Mouse (Mus musculus): ENCODE data around the gene Scpep1. TPM values are rescaled to one million over a fixed set of nuclear protein-coding genes. Genes with fewer than 3 reads are reported as not detected.

Gene Scpep1
- polyA plus RNA-seq (2015; fragmentation: Nextera tagmentation; extraction: Ambion mirVana): 35.1 and 39.2 TPM in 2 replicates

GRCm38 (mm10) chr11:88955217-88955969 is at the start of gene Scpep1:
Scpep1 (minus strand) TSS chr11:88955465.

DNA sequence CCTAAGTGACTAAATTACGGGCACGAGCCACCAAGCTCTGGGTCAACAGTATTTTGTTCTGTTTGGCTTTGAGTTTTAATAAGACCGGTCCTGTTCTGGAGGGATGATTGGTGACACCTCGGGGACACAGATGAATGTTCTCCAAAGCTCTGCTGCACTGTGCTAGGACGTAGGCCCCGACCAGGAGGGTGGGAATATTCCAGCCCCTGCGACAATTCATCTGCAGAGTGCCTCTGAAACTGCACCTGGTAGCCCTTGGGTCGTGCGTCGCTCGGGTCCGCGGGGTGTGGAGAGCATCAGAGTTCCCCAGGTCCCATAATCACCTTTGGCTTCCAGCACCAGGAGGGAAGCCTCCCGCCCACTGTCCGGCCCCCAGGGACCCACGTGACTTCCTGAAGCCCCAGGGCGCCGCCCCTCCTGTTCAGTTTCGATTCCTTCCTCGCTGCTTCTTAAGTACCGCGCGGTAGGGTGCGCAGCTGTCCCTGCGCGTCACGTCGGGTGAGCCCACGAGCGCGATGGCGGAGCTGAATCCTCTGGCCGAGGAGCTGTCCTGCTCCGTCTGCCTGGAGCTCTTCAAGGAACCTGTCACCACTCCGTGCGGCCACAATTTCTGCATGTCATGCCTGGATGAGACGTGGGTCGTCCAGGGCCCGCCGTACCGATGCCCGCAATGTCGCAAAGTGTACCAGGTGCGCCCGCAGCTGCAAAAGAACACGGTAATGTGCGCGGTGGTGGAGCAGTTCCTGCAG is 43.9 kb upstream of the Scpep1 start, which contains the start of gene Trim25:
Trim25 (plus strand) TSS at position 403 of the 749 bp plus-strand sequence.

GRCm38 (mm10) chr11:88970202-88970732 is 15.0 kb upstream of the Scpep1 start, which contains the start of gene Coil:
Coil (plus strand) TSS chr11:88970252.

GRCm38 (mm10) chr11:88966881-88967361 is 11.7 kb upstream of the Scpep1 start, which contains the start of gene Elobl:
Elobl (minus strand) TSS chr11:88966931.

Other genes starting within 250 kb of the Scpep1 start
- 17.5 and 21.1 TPM in 2 replicates for gene Msi2, start 237.0 kb downstream of the Scpep1 start, polyA plus RNA-seq (2015; fragmentation: Nextera tagmentation; extraction: Ambion mirVana)
- gene Akap1, start 90.9 kb downstream of the Scpep1 start, polyA plus RNA-seq (2015; fragmentation: Nextera tagmentation; extraction: Ambion mirVana): 16.2 and 19.8 TPM in 2 replicates
- gene Elobl, start 11.5 kb upstream of the Scpep1 start, polyA plus RNA-seq (2015; fragmentation: Nextera tagmentation; extraction: Ambion mirVana): not detected in 2 replicates
- 22.9 and 24.1 TPM in 2 replicates for gene Coil, start 14.8 kb upstream of the Scpep1 start, polyA plus RNA-seq (2015; fragmentation: Nextera tagmentation; extraction: Ambion mirVana)
- 7.0 and 7.1 TPM in 2 replicates for gene Trim25, start 43.9 kb upstream of the Scpep1 start, polyA plus RNA-seq (2015; fragmentation: Nextera tagmentation; extraction: Ambion mirVana)
- gene Dgke, start 111.4 kb upstream of the Scpep1 start, polyA plus RNA-seq (2015; fragmentation: Nextera tagmentation; extraction: Ambion mirVana): 13.4 and 15.6 TPM in 2 replicates
- not detected in 2 replicates for gene Gm525, start 118.4 kb upstream of the Scpep1 start, polyA plus RNA-seq (2015; fragmentation: Nextera tagmentation; extraction: Ambion mirVana)

Data from neural tube, postnatal 0 days (tissue).